9 mouse cellular contexts compared by ENCODE assay signal in genomic region chrX:102478965-102479364, GRCm38 (mm10). TPM values are rescaled to one million over a fixed set of nuclear protein-coding genes. Genes with fewer than 3 reads are reported as not detected.
A peak's percentile ranks its signal among the peaks of the same experiment; 100 is the strongest.
DNase-seq lines count a peak whose midpoint lies in the region; ATAC-seq and TF ChIP-seq lines count a peak whose summit lies in the region.
"Had no signal": no experiment of that assay in that cellular context is flagged by ENCODE, and none has a peak within 500 bp of the region (broad histone marks: within the 10 kb centered on the region; RNA-seq: fewer than 3 reads in every experiment).

No protein-coding gene starts in this region.

- no peaks in the 10 kb centered on the region; the same call in 1 of the 2 replicates for H3K27me3 ChIP-seq in midbrain, postnatal 0 days (ENCODE audit: insufficient read depth, low read length)
- H3K27me3 ChIP-seq in midbrain, embryonic 10.5 days (ENCODE audit: low read depth, poor library complexity, severe bottlenecking) = peaks cover 74% of the 10 kb centered on the region
- H3K27me3 ChIP-seq: neural tube, embryonic 12.5 days had no signal

- H3K4me1 ChIP-seq in midbrain, postnatal 0 days (ENCODE audit: insufficient read depth, low read length) = no peaks in the 10 kb centered on the region
- H3K4me1 ChIP-seq in midbrain, embryonic 10.5 days = no peaks in the 10 kb centered on the region
- H3K4me1 ChIP-seq: neural tube, embryonic 12.5 days had no signal

- intact Hi-C loops in heart, postnatal 36 days (cut with DNase I) = loop anchor here (1.0 to 10.0 kb wide), 3 partner anchors 224 to 320 kb away; partner anchors contain the start of gene Cited1
- intact Hi-C loops in left cerebral cortex, postnatal 14 days (cut with DNase I) = loop anchor here (5.0 to 10.0 kb wide), 2 partner anchors 227 to 284 kb away; partner anchors contain the start of gene Cited1

- WGBS in midbrain, postnatal 0 days = 24% methylated on average over 4 of the region's 4 CpGs
- WGBS in midbrain, embryonic 10.5 days = 36% methylated on average over 4 of the region's 4 CpGs

- H3K4me2 ChIP-seq in midbrain, postnatal 0 days (ENCODE audit: low read depth, low read length, poor library complexity, severe bottlenecking) = no peak overlapping the region
- H3K4me2 ChIP-seq: neural tube, embryonic 12.5 days had no signal

- DNase-seq in heart, adult 18-20 months = peak; percentile 23 to 42
- DNase-seq in heart, postnatal 36 days = no peak
- peak; percentile 77 for DNase-seq in midbrain, postnatal 0 days (ENCODE audit: low spot score)
- no peak for DNase-seq in midbrain, embryonic 10.5 days (ENCODE audit: low spot score)
- peak; percentile 53 for DNase-seq in c-Kit-positive CD71-positive TER-119-negative erythroid progenitor cells, embryonic 14.5 days (ENCODE audit: low read depth)
- DNase-seq in left cerebral cortex, postnatal 14 days (ENCODE audit: low spot score in 2 of 2) = peak; percentile 47 to 61

- H3K36me3 ChIP-seq in midbrain, postnatal 0 days (ENCODE audit: insufficient read depth, low read length) = 0 out of 2 replicates have a peak, but pooled peaks cover 2% of the 10 kb centered on the region
- H3K36me3 ChIP-seq in midbrain, embryonic 10.5 days = no peaks in the 10 kb centered on the region
- H3K36me3 ChIP-seq: neural tube, embryonic 12.5 days had no signal

- no peak overlapping the region for H3K9ac ChIP-seq in midbrain, postnatal 0 days (replicated peaks; ENCODE audit: low read length, poor library complexity, severe bottlenecking)
- H3K9ac ChIP-seq: neural tube, embryonic 12.5 days had no signal

- no peak for ATAC-seq in midbrain, postnatal 0 days (ENCODE audit: low FRiP score)
- no peak for ATAC-seq in megakaryocyte, adult 5-6 weeks (ENCODE audit: poor library complexity, severe bottlenecking)
- no peak for ATAC-seq in monocyte, adult 5-6 weeks (replicated peaks; ENCODE audit: insufficient number of reproducible peaks, low FRiP score, low TSS enrichment, poor library complexity, severe bottlenecking)

- no peak overlapping the region for H3K27ac ChIP-seq in midbrain, postnatal 0 days (ENCODE audit: low read depth, low read length)
- no peak overlapping the region for H3K27ac ChIP-seq in midbrain, embryonic 10.5 days (replicated peaks)
- H3K27ac ChIP-seq: neural tube, embryonic 12.5 days had no signal

- TF ChIP-seq CTCF in midbrain, postnatal 0 days (IDR thresholded peaks at IDR 0.05) = peak; percentile 83

- H3K4me3 ChIP-seq in midbrain, postnatal 0 days (ENCODE audit: low read depth, low read length) = no peak overlapping the region
- H3K4me3 ChIP-seq in midbrain, embryonic 10.5 days = no peak overlapping the region
- H3K4me3 ChIP-seq: neural tube, embryonic 12.5 days had no signal

- no peaks in the 10 kb centered on the region for H3K9me3 ChIP-seq in midbrain, postnatal 0 days (ENCODE audit: low read length)
- no peaks in the 10 kb centered on the region for H3K9me3 ChIP-seq in midbrain, embryonic 10.5 days (replicated peaks)
- H3K9me3 ChIP-seq: neural tube, embryonic 12.5 days had no signal

RNA-seq across cellular contexts. Expression of gene Hdac8, which starts 26.2 kb away (rescaled TPM):
- total RNA-seq in heart, adult 18-20 months (2021) = 1 to 10 TPM; 3.4 to 3.8 TPM
- 1 to 10 TPM; 4.7 to 5.3 TPM for total RNA-seq in heart, postnatal 36 days (2021)
- 8.7 and 15.5 TPM in 2 replicates for total RNA-seq in midbrain, postnatal 0 days (2014; rRNA removed)
- polyA plus RNA-seq in midbrain, postnatal 0 days (2015; fragmentation: Nextera tagmentation; extraction: Ambion mirVana) = 9.1 and 9.2 TPM in 2 replicates
- 7.8 and 9.9 TPM in 2 replicates for polyA plus RNA-seq in midbrain, embryonic 10.5 days (2016; fragmentation: Nextera tagmentation; extraction: Ambion mirVana)
- 10 to 100 TPM; 12.7 to 13.4 TPM for total RNA-seq in left cerebral cortex, postnatal 14 days (2021)
- total RNA-seq in megakaryocyte, adult 5-6 weeks (2015) = 4.0 and 5.8 TPM in 2 replicates
- total RNA-seq in megakaryocyte, adult 5-6 weeks (2017) = 6.0 and 7.0 TPM in 2 replicates
- total RNA-seq in monocyte, adult 5-6 weeks (2017) = 6.2 to 13.0 TPM (median 7.1 TPM) in 3 replicates

Comparison
In these comparisons a context has a peak if more than half of its experiments do, and no peak if none do; other contexts are left out.
1. DNase-seq: peak in heart, adult 18-20 months (2 of 2), midbrain, postnatal 0 days (single experiment), c-Kit-positive CD71-positive TER-119-negative erythroid progenitor cells, embryonic 14.5 days (single experiment) and left cerebral cortex, postnatal 14 days (2 of 2); none in heart, postnatal 36 days (0 of 2) and midbrain, embryonic 10.5 days (single experiment).